Mouse (Mus musculus): ENCODE data around the gene Iqsec1. TPM values are rescaled to one million over a fixed set of nuclear protein-coding genes. Genes with fewer than 3 reads are reported as not detected.

Gene Iqsec1
- total and polyA plus RNA-seq, 2 experiments from 2014 or later = 29.0 to 175 TPM

DNA sequence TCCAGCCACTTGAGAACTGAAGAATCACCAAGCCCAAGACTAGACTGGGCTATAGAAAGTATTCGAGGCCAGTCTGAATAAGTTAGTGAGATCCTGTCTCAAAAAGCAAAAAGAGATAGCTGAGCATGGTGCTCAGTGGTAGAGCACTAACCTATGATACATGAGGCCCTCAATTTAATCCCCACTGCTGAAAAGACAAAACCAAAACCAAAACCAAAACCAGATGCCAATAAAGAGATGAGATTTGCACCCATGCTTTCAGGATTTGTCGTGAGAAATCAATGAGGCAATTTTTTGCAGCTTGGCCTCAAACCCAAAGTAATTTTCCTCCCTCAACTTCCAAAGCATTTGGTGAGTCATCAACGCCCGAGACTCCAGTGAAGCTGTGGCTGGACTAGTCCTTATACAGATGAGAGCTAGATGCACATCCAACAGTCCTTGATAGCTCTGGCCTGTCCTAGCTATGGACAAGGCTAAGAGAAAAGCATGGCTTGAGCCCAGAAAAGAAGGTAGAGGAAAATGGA, 239.0 kb downstream of the Iqsec1 start:
- H3K4me3 ChIP-seq (ENCODE audit: low read length) = no peak overlapping the region
- no peak for ATAC-seq
- no peaks in the 10 kb centered on the region for H3K27me3 ChIP-seq (ENCODE audit: insufficient read depth, low read length)
- DNase-seq (ENCODE audit: low spot score) = no peak
- H3K36me3 ChIP-seq (ENCODE audit: insufficient read depth, low read length) = no peaks in the 10 kb centered on the region
- no peak overlapping the region for H3K27ac ChIP-seq
- WGBS = 86% methylated on average over 4 of the region's 4 CpGs
- H3K4me1 ChIP-seq (ENCODE audit: insufficient read depth, low read length) = peaks cover 12% of the 10 kb centered on the region; the same call in 1 of the 2 replicates
- H3K9ac ChIP-seq (replicated peaks; ENCODE audit: low read length) = no peak overlapping the region
- TF ChIP-seq CTCF (IDR thresholded peaks at IDR 0.05; ENCODE audit: low read depth) = no peak
- H3K9me3 ChIP-seq (ENCODE audit: low read length) = no peaks in the 10 kb centered on the region
- H3K4me2 ChIP-seq (ENCODE audit: low read depth, low read length) = no peak overlapping the region

DNA sequence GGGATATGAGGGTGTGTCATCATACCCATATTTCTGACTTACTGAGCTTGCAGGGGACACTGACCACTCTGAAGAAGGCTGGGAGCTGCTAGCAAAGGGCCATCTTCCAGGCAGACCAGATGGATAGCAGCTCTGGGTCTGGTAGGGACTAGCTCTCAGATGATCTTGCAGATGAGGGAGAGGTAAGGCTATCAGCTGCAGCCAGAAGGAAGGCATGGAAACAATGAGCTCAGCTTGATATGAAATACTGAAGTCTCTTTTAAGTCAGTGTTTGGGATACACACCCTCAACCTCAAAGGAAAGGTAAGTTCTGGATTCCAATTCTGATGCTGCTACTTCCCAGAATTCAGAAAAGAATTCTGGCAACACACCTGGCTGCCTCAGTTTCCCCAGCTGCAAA, 239.5 kb downstream of the Iqsec1 start:
- peaks cover 12% of the 10 kb centered on the region; the same call in 1 of the 2 replicates for H3K4me1 ChIP-seq (ENCODE audit: insufficient read depth, low read length)
- no peaks in the 10 kb centered on the region for H3K27me3 ChIP-seq (ENCODE audit: insufficient read depth, low read length)
- DNase-seq (ENCODE audit: low spot score) (no peak), ATAC-seq (no peak)
- H3K9ac ChIP-seq (replicated peaks; ENCODE audit: low read length) = no peak overlapping the region
- H3K27ac ChIP-seq = no peak overlapping the region
- no peak overlapping the region for H3K4me2 ChIP-seq (ENCODE audit: low read depth, low read length)
- H3K9me3 ChIP-seq (ENCODE audit: low read length) = no peaks in the 10 kb centered on the region
- no peaks in the 10 kb centered on the region for H3K36me3 ChIP-seq (ENCODE audit: insufficient read depth, low read length)
- no peak for TF ChIP-seq CTCF (IDR thresholded peaks at IDR 0.05; ENCODE audit: low read depth)
- no peak overlapping the region for H3K4me3 ChIP-seq (ENCODE audit: low read length)

DNA sequence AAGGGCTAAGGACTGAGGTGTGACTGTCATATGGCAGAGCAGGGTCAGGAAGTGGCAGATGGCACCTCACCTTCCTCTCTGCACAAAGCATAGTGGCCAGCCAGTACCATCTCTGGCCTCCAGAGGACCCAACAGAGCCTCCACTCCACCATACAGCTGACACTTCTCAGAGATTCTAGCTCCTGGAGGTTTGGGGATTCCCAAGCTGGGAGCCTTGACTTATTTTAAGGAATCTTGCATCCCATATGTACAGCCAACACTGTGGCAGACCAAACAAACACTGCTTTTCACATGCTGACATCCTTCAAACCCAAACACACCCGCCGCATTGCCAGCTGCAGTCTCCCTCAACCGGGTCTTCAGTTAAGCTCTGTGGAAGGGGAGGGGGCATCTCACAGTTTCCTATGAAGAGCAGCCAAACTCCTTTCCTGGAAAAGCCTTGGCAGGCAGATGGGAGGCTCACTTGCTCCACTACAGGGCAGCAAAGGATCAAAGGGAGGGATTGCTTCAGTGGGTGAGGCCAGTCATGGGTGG, 242.1 kb downstream of the Iqsec1 start:
- Histone ChIP-seq H3K36me3 (ENCODE audit: insufficient read depth, low read length) (no peaks in the 10 kb centered on the region), H3K4me2 (ENCODE audit: low read depth, low read length) (no peak overlapping the region), H3K27ac (peak overlapping the region; percentile 48), H3K9ac (replicated peaks; ENCODE audit: low read length) (no peak overlapping the region), H3K4me1 (ENCODE audit: insufficient read depth, low read length) (peaks cover 12% of the 10 kb centered on the region; the same call in 1 of the 2 replicates), H3K9me3 (ENCODE audit: low read length) (no peaks in the 10 kb centered on the region), H3K4me3 (ENCODE audit: low read length) (no peak overlapping the region), H3K27me3 (ENCODE audit: insufficient read depth, low read length) (no peaks in the 10 kb centered on the region)
- DNase-seq (ENCODE audit: low spot score) = peak; percentile 76
- peak; percentile 61 for TF ChIP-seq CTCF (IDR thresholded peaks at IDR 0.05; ENCODE audit: low read depth)
- 29% methylated on average over 3 of the region's 3 CpGs for WGBS
- peak; percentile 84 for ATAC-seq

DNA sequence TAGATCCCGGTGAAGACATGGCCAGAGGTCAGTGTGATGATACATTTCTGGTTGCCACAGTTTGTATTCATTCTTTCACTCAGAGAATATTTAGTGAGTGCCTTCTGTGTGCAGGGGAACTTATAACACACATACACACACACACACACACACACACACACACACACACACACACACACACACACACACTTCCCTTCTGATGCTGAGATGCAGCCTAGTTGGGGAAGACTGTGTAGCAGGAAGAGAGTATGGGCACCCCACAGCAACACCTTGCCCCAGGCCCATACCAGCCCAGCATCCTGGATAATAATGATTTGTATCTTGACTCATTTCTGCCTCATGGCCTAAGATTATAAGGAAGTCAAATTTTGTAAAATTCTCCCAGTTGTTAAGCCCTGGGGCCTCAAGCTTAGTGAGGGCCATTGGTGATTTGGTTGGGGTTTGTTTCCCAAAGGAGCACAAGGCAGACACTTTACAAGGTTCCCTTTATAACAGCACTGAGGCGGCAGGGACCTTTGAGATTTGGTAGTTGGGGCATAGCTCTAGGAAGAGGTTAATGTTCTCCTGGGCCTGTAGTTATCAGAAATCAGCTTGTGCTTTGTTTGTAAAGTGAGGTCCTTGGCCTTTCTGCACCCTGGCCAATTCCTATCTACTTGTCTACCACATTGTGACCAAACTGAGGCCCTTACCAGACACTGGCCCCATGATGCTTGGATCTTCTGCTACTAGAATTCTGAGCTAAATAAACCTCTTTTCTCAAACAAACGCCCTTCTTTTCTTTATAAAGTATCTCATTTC, 242.9 kb downstream of the Iqsec1 start:
- Histone ChIP-seq H3K9ac (replicated peaks; ENCODE audit: low read length) (no peak overlapping the region), H3K27me3 (ENCODE audit: insufficient read depth, low read length) (no peaks in the 10 kb centered on the region), H3K27ac (peak overlapping the region; percentile 48; the same call in 1 of the 2 replicates), H3K4me1 (ENCODE audit: insufficient read depth, low read length) (peaks cover 12% of the 10 kb centered on the region; the same call in 1 of the 2 replicates), H3K4me2 (ENCODE audit: low read depth, low read length) (no peak overlapping the region), H3K4me3 (ENCODE audit: low read length) (no peak overlapping the region), H3K9me3 (ENCODE audit: low read length) (no peaks in the 10 kb centered on the region), H3K36me3 (ENCODE audit: insufficient read depth, low read length) (no peaks in the 10 kb centered on the region)
- DNase-seq (ENCODE audit: low spot score) (no peak), ATAC-seq (no peak)
- TF ChIP-seq CTCF (IDR thresholded peaks at IDR 0.05; ENCODE audit: low read depth) = no peak
- 83% methylated on average over 3 of the region's 3 CpGs for WGBS

DNA sequence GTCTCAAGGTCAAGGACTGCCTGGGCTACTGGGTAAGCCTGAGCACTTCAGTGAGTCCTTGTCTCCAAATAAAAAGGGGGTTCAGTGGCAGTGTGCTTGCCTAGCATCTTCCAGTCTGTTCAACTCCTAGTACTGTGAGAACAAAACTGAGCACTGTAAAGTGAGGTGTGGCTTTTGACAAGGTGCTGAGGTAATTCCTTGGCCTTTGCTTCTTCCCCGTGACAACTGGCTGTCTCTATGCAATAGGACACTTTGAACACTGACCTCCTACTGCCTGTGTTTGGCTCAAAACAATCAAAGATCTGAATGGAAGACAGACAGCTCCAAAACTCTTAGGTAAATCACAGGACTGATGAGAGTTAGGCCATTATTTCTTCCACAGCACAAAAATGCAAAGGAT, 246.0 kb downstream of the Iqsec1 start:
- 37% methylated on average over 1 of the region's 1 CpGs for WGBS

DNA sequence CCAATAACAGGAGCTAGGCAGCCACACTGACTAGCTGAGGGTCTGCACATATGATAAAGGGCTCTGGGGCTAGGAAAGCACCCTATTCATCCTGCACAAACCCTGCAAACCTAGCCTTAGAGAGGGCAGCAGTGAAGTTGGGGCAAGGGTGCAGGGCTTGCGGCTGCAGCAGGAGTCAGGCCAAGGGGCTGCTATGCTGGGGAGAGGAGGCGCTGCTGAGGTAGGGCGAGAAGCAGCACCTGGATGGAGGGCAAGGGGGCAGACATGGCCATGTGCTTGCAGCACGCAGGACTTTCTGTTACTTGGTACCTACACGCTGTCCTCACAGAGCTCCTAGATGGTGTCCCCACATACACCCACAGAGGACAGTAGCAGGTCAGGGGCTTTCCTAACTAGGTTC, 246.8 kb downstream of the Iqsec1 start:
- no peak for TF ChIP-seq CTCF (IDR thresholded peaks at IDR 0.05; ENCODE audit: low read depth)
- no peak overlapping the region for H3K4me3 ChIP-seq (ENCODE audit: low read length)
- H3K9ac ChIP-seq (replicated peaks; ENCODE audit: low read length) = no peak overlapping the region
- no peaks in the 10 kb centered on the region for H3K36me3 ChIP-seq (ENCODE audit: insufficient read depth, low read length)
- 0 out of 2 replicates have a peak, but pooled peaks cover 14% of the 10 kb centered on the region for H3K4me1 ChIP-seq (ENCODE audit: insufficient read depth, low read length)
- no peak for ATAC-seq
- DNase-seq (ENCODE audit: low spot score) = no peak
- H3K27me3 ChIP-seq (ENCODE audit: insufficient read depth, low read length) = no peaks in the 10 kb centered on the region
- H3K27ac ChIP-seq = no peak overlapping the region
- 96% methylated on average over 5 of the region's 5 CpGs for WGBS
- H3K9me3 ChIP-seq (ENCODE audit: low read length) = no peaks in the 10 kb centered on the region
- no peak overlapping the region for H3K4me2 ChIP-seq (ENCODE audit: low read depth, low read length)

More for the DNA sequence above, 246.0 kb downstream of the Iqsec1 start:
- Histone ChIP-seq H3K4me2 (ENCODE audit: low read depth, low read length) (no peak overlapping the region), H3K9me3 (ENCODE audit: low read length) (no peaks in the 10 kb centered on the region), H3K4me3 (ENCODE audit: low read length) (no peak overlapping the region), H3K4me1 (ENCODE audit: insufficient read depth, low read length) (peaks cover 12% of the 10 kb centered on the region; the same call in 1 of the 2 replicates), H3K9ac (replicated peaks; ENCODE audit: low read length) (no peak overlapping the region), H3K36me3 (ENCODE audit: insufficient read depth, low read length) (no peaks in the 10 kb centered on the region), H3K27ac (no peak overlapping the region), H3K27me3 (ENCODE audit: insufficient read depth, low read length) (no peaks in the 10 kb centered on the region)
- ATAC-seq (no peak), DNase-seq (ENCODE audit: low spot score) (no peak)
- no peak for TF ChIP-seq CTCF (IDR thresholded peaks at IDR 0.05; ENCODE audit: low read depth)

DNA sequence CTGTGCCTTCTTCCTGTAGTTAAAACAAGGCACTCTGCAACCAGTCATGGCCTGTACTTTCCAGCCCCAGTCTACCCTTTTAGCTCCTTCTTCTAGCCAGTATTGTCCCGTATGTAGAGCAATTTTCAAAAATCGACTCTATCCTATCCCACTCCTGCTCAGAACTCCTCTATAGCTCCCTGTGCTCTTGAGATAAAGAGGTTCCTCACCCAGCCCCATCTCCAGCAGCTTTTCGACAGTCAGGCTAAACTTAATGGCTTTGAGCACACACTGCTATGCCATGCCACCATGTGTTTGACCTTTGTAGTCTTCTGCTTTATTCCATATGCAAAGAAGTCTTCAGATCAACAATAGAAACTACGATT, 247.4 kb downstream of the Iqsec1 start:
- H3K4me3 ChIP-seq (ENCODE audit: low read length) = no peak overlapping the region
- TF ChIP-seq CTCF (IDR thresholded peaks at IDR 0.05; ENCODE audit: low read depth) = no peak
- DNase-seq (ENCODE audit: low spot score) (no peak), ATAC-seq (no peak)
- no peaks in the 10 kb centered on the region for H3K27me3 ChIP-seq (ENCODE audit: insufficient read depth, low read length)
- no peak overlapping the region for H3K27ac ChIP-seq
- WGBS = 66% methylated on average over 4 of the region's 4 CpGs
- no peaks in the 10 kb centered on the region for H3K36me3 ChIP-seq (ENCODE audit: insufficient read depth, low read length)
- H3K4me2 ChIP-seq (ENCODE audit: low read depth, low read length) = no peak overlapping the region
- 0 out of 2 replicates have a peak, but pooled peaks cover 7% of the 10 kb centered on the region for H3K4me1 ChIP-seq (ENCODE audit: insufficient read depth, low read length)
- H3K9me3 ChIP-seq (ENCODE audit: low read length) = no peaks in the 10 kb centered on the region
- no peak overlapping the region for H3K9ac ChIP-seq (replicated peaks; ENCODE audit: low read length)

Measured in hindbrain, postnatal 0 days (tissue).